Mouse (Mus musculus): Measurements from ENCODE around the gene Slc34a2.
A peak's percentile ranks its signal among the peaks of the same experiment; 100 is the strongest.

Slc34a2 gene

DNA sequence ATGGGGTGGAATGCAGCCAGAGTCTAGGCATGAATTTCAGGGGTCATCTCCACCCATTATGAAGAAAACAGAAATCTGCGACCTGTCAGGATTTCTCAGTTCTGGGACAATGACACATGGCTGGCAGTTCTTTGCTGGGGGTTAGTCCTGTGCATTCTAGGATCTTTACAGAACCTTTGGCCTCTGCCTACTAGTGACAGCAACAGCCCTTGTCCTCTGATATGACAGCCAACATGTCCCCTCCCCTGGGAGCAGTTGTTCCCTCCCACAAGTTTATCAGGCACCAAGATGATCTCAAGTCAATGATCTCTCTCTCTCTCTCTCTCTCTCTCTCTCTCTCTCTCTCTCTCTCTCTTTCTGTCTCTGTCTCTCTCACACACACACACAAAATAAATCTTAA, 6.5 kb upstream of the Slc34a2 start:
- no peak for DNase-seq

DNA sequence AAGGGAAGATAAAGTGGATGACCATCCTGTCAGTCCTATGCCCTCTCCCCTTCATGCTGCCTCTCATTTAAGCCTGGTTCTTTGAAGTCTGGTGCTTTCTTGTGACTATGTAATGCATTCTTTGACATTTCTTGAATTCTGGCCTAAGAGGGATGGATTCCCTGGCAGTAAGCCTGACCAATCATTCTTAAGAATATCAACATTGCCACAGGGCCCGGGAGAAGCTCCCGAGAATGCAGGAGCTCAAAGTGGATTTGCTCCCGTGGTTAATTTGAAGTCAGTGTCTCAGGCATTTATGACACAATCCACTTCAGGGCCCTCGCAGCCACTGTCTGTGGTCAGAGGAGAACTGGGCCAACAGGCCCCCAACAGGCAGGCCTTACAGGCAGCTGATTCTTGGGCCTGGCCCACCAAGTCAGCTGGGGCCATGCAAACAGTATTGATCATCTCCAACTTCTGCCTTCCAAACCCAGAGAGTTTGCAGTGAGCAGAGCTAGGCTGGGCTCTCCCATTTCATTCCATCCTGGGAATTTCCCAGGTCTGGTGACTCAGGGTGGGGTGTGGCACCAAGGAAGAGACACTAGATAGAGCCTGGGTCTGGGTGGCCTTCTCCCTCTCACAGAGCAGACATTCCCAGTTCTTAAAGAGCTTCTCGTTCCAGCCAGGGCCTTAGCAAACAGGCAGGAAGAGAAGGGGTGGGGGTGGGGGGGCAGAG, 4.3 kb downstream of the Slc34a2 start:
- DNase-seq = no peak

DNA sequence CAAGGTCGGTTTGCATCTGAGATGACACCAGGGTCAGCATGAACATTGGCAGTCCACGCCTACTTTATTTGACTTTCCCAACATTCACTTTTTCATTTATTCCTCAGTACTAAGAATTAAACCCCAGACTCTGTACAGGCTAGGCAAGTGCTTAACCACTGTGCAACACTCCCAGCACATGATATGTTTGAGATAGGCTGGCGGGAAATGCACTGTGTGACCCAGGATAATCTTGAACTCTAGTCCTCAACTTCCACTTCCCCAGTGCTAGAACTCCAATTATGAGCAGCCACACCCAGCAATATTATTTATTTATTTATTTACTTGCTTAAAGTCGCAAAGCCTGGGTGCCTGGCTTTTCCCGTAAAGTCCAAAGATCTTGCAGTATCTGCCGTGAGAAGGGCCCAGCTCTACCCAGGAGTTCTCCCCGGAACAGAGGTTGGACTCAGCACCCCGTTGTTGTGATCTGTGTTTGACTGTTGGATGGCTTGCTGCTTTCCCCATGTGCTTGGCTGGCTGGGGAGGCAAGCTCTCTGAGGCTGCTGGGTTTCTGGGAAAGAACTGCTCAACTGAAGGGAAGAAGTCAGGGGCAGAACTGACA, 5.0 kb downstream of the Slc34a2 start:
- no peak for DNase-seq

DNA sequence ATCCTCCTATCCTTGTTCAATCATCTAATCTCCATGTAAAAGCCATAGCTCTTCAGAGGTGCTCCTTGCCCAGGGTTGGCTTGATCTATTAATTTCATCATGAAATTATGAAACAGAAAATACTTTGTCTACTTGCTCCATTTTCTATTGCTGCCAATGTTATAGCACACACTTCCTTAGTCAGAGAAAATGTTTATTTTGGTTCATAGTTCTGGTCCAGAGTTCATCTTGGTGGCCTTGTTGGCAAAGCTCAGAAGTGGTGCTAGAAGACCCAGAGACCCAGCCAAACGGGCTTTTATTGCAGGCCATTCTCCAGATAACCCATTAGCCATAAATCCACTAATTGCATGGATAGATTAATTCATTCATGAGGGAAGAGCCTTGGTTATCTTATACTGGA, 5.8 kb downstream of the Slc34a2 start:
- DNase-seq = no peak

GRCm38 (mm10) chr5:53047951-53048350, 10.1 kb downstream of the Slc34a2 start:
- peak; percentile 48 for DNase-seq

DNA sequence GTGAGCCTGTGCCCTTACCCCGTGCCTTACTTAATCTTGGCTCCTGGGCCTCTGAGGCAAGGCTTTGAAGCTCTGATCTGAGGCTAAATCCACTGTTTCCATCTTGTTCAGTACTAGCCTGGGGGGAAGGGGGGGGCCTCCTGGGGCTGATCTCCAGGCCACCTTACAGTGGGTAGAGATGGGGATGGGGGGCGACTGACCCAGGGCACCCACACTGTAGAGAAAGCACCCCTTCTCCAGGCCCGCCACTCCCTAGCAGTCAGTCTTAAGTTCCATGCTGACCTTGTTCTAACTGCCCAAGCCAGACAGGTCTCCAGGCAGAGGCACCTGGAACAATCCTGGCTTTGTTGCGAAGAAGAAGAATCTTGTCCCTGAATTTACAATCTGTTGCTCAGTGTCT, 10.7 kb downstream of the Slc34a2 start:
- DNase-seq = no peak

DNA sequence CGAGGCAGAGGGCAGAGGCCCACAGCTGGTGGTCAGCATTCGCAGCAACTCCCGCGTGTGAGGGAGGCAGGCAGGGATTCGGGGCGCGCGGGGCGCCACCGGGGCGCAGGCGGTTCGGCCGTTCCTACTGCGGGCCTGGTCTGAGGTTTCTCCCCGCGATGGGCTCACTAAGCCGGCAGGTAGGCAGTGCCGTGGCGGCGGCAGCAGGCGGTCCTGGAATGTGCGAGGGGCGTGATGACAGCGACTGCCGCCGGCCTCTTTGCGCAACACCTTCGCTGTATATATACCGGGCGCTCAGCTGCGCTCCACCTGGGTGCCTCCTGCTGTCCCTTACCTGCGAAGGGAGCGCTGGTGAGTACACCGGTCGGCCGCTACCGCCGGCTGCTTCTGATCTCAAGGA, 11.2 kb downstream of the Slc34a2 start:
- peak; percentile 59 for DNase-seq

GRCm38 (mm10) chr5:53050963-53051362, 13.1 kb downstream of the Slc34a2 start:
- DNase-seq = no peak

- DNase-seq = no peak
Observed at GRCm38 (mm10) chr5:53053246-53053645, 15.4 kb downstream of the Slc34a2 start.

GRCm38 (mm10) chr5:53061532-53062130, 23.8 kb downstream of the Slc34a2 start:
- DNase-seq = no peak

DNA sequence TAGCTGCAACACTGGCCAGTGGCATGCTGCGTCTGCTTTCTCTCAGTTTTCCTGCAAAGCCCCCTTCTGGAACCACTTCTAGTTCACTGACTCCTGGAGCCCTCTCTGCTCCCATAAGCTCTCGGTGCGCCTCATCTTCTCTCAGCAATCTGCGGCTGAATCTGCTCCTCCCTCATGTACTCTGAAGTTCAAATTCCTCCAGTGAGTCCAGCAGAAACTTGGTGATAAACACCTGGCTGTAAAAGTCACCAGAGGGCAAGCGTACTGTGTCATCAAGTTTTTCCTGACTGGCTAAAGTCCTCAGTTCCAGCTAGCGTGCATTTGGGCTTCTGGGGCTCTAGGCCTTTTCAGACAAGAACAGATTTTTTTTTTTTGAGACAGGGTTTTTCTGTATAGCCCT, 36.7 kb downstream of the Slc34a2 start:
- peak; percentile 23 for DNase-seq

- peak; percentile 64 for DNase-seq
Observed at GRCm38 (mm10) chr5:53078453-53078852, 40.6 kb downstream of the Slc34a2 start.

- no peak for DNase-seq
Observed at GRCm38 (mm10) chr5:53087452-53087851, 49.6 kb downstream of the Slc34a2 start.

DNA sequence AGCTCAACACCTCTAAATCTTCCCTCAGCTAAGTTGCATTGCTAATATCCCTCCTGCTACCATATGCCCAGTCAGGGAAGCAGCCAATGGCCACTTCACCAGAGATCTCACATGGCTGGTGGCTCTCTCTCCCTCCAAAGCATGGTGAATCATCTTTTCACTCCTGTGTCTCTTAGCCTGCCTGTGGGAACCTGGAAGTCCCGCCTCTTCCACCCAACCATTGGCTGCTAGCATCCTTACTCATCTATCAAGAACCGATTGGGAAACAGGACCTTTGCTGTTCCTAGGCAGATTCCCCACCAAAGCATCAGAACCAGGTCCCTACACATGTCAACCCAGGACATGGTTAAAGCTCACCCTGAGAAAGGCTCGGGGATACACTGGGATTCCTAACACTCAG, 53.5 kb downstream of the Slc34a2 start:
- no peak for DNase-seq

DNA sequence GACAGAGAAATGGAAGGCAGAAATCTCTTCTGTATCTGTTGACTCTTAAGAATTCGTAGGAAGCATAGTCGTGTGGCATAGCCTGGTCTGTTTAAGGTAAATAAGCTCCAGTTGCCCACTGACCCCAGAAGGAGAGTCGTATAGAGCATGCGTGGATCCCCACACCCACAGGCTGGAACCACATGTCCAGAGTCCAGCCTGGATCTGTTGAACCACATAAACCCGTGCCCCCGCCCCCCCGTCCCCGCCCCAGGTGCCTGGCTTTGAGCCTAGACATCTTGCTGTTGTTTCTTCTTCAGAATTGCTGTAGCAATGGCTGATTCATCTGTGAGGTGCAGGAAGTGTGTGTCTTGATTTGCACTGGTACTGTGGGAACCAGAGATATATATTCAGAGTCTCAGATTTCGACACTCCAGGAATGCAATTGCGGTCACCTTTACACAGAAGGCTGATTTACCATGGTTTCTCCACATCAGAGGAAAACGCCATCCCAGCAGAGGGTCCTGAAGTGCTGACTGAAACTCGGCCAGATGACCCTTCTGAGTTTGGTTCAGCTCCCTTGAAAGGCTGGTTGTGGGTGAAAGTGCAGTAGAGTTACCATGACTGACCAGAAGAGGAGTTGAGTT, 64.1 kb downstream of the Slc34a2 start:
- DNase-seq = peak; percentile 66

DNA sequence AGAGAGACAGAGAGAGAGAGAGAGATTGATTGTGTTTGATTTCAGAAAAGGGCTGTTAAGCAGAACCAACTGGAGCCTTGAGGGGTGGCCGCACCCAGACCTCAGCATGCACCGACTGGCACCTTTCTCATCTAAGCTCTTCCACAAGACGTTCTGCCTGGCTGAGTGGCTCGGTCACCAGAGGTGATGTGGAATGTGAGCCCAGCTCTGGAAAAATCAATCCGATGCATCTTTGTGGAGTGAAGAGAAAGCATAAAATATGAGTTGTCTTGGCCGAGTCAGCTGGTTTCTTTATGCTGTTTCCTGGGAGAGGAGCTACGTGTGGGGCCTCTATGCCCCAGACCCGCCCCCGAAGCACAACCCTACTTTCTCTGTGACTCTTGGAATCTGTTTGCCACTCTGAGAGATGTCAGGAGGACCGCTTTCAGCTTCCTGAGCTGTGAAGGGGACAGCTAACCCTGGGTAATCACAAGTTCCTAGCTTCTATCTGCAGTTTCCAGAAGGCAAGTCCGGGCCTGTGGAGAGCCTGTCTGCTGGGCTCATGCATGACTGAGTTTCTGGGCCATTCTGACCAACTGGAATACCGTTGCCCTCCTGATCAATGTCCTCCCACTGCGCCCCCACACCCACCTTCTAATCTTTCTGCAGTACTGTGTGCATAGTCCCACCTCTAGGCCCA, 66.4 kb downstream of the Slc34a2 start:
- DNase-seq = peak; percentile 68

DNA sequence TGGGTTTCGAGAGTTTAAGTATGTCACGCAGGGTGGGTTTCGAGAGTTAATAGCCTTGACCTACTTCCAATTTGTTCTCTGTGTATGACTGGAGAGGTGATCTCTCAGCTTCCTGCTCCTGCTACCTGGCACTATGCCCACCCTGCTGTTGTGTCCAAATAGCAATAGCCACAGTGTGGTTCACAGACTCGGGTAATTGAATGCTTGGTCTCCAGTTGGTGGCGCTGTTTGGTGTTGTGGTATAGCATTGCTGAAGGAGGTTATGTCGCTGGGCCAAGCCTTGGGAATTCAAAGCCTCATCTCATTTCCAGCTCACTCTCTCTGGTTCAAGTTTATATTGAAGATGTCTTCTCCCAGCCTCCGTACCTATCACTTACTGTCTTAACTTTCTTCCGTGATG, 67.8 kb downstream of the Slc34a2 start:
- peak; percentile 53 for DNase-seq

DNA sequence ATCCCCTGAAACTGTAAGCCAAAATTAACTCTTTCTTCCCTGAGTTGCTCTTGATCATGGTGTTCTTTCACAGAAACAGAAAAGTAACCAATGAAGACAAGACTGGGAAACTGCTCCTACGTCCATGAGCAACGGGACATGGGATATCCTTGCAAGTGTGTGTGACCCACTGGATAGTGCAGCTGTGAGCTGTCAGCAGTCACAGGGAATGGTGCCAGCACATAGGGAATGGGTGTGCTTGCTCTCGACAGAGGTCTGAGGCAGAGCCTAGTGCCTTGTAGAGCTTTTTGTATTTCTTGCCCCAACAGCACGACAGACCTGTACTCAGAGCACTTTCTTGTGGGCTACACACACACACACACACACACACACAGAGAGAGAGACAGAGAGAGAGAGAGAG, 68.2 kb downstream of the Slc34a2 start:
- no peak for DNase-seq

DNA sequence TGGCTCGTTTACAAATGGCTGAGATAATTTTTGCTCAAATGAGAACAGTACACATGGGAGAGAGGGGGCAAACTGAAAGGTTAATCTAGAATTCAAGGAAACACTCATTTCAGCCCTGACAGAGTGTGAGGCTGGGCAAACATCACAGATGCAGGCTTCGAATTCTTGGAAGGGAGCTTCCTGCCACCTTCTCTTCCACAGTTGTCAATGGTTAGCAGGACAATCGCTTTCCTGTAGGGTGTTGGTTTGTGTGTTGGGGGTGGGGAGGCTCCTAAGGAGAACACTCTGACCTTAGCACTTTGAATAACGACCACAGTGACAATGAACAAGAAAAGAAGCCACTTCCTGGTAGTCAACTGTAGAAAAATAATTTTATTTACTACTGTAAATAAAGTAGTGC, 68.8 kb downstream of the Slc34a2 start:
- no peak for DNase-seq

DNA sequence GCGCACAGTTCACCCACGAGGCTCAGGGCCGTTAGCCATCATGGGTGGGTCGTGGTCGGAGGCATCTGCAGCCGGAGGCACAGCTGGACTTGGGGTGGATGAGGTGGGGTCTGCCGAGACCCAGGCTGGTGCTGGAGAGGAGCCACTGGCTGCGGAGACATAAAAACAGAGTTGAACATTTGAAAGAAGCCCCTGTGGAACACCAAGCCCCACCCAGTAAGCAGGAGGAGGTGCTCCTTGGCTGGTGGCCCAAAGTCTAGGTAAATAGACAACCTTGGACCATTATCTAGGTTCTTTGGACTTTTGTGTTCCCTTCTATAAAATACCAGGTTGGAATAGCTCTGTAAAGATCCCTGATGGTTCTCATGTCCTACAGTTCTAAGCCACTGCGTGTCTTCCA, 70.1 kb downstream of the Slc34a2 start:
- peak; percentile 57 for DNase-seq

GRCm38 (mm10) chr5:53108668-53109067, 70.8 kb downstream of the Slc34a2 start:
- DNase-seq = peak; percentile 24

DNA sequence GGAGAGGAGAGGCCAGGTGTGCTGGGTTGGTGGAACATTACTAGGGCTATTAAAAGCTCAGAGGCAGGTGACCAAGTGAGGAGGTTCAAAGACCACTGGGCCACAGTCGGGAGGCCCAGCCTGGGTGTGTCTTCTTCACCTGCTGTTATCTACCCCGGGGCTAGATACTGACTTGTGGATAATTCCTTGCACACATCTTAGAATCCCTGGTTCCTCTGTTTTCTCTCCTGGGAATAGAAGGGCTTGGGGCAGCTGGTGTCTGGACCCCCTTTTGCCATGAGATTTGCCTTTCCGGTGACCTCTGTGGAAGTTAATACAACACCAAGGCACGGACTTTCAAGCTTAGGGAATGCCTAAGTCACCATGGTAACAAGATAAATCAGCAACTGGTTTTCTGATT, 72.3 kb downstream of the Slc34a2 start:
- peak; percentile 64 for DNase-seq

- peak; percentile 52 for DNase-seq
Observed at GRCm38 (mm10) chr5:53111036-53111435, 73.2 kb downstream of the Slc34a2 start.

Measured in kidney, adult 18-20 months (tissue).